Comparison of ENCODE assay signal across 35 mouse cellular contexts in the genomic region with DNA sequence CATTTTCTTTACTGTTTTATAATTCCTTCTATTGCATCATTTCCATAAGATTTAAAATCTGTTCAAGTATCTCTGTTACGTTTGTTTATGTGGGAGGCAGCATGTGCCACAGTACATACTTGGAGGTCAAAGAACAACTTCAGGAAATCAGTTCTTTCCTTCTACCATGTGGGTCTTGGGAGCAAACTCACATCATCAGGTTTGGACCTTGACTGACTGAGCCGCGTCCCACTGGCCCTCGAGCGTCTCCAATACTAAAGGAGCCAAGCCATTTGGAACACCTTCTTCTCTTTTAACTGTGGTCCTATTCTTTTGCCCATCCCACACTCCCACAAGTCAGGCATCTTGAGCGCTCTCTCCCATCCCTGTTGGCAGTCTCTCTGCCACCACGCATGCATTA.
"Had no signal": no experiment of that assay in that cellular context is flagged by ENCODE, and none has a peak within 500 bp of the region (broad histone marks: within the 10 kb centered on the region; RNA-seq: fewer than 3 reads in every experiment).

No protein-coding gene starts in this region.

- ATAC-seq: hindbrain, embryonic 16.5 days; hindbrain, postnatal 0 days; inflammation-experienced regulatory T-cells, adult 6 months; intestine, embryonic 15.5 days; intestine, embryonic 16.5 days; intestine, postnatal 0 days had no signal

- H3K9me3 ChIP-seq: heart, embryonic 10.5 days; heart, embryonic 13.5 days; heart, embryonic 15.5 days; hindbrain, embryonic 10.5 days; hindbrain, embryonic 12.5 days; hindbrain, embryonic 13.5 days; hindbrain, embryonic 15.5 days; intestine, embryonic 15.5 days; kidney, embryonic 15.5 days had no signal

- H3K9ac ChIP-seq: heart, embryonic 13.5 days; heart, embryonic 15.5 days; hindbrain, embryonic 12.5 days; hindbrain, embryonic 13.5 days; hindbrain, embryonic 14.5 days; hindbrain, embryonic 15.5 days; intestine, embryonic 15.5 days; kidney, embryonic 15.5 days had no signal

- H3K4me2 ChIP-seq: heart, embryonic 11.5 days; heart, embryonic 13.5 days; heart, embryonic 15.5 days; hindbrain, embryonic 12.5 days; hindbrain, embryonic 13.5 days; hindbrain, embryonic 14.5 days; hindbrain, embryonic 15.5 days; intestine, embryonic 15.5 days; kidney, embryonic 15.5 days had no signal

- H3K27me3 ChIP-seq: heart, embryonic 13.5 days; heart, embryonic 15.5 days; hindbrain, embryonic 12.5 days; hindbrain, embryonic 15.5 days; intestine, embryonic 15.5 days; kidney, embryonic 15.5 days had no signal

- H3K36me3 ChIP-seq: heart, embryonic 10.5 days; heart, embryonic 13.5 days; heart, embryonic 15.5 days; hindbrain, embryonic 10.5 days; hindbrain, embryonic 12.5 days; hindbrain, embryonic 13.5 days; hindbrain, embryonic 15.5 days; intestine, embryonic 15.5 days; kidney, embryonic 15.5 days had no signal

- H3K4me3 ChIP-seq: heart, adult 2 months; heart, embryonic 10.5 days; heart, embryonic 13.5 days; heart, embryonic 15.5 days; hindbrain, embryonic 10.5 days; hindbrain, embryonic 12.5 days; hindbrain, embryonic 13.5 days; hindbrain, embryonic 15.5 days; intestine, embryonic 15.5 days; kidney, embryonic 15.5 days; layer of hippocampus, adult 2 months had no signal

- H3K27ac ChIP-seq: heart, adult 2 months; heart, embryonic 10.5 days; heart, embryonic 13.5 days; heart, embryonic 15.5 days; hindbrain, embryonic 10.5 days; hindbrain, embryonic 12.5 days; hindbrain, embryonic 13.5 days; hindbrain, embryonic 14.5 days; hindbrain, embryonic 15.5 days; hindbrain, postnatal 0 days; intestine, embryonic 15.5 days; kidney, embryonic 15.5 days; kidney, postnatal 0 days; layer of hippocampus, adult 2 months had no signal

- H3K4me1 ChIP-seq: heart, embryonic 10.5 days; heart, embryonic 13.5 days; heart, embryonic 15.5 days; hindbrain, embryonic 10.5 days; hindbrain, embryonic 12.5 days; hindbrain, embryonic 13.5 days; hindbrain, embryonic 15.5 days; intestine, embryonic 15.5 days; kidney, embryonic 15.5 days had no signal

- DNase-seq: heart, adult 2 months; heart, postnatal 10 days; heart, postnatal 14 days; heart, postnatal 36 days; heart, postnatal 4 days; kidney, adult 11 months; kidney, adult 18-20 months; kidney, adult 2 months; kidney, adult 8-10 months; kidney, adult 9 months; kidney, postnatal 10 days; kidney, postnatal 14 days; kidney, postnatal 25 days; kidney, postnatal 36 days; kidney, postnatal 4 days; layer of hippocampus, adult 9-11 months; layer of hippocampus, postnatal 36 days had no signal
